Mouse (Mus musculus) ES-E14 (cell line): ENCODE data around the gene Rnf141.

ENCODE experiments used
- HCFC1 ChIP-seq: IDR thresholded peaks from 2 replicates; pipeline ENCODE4 v1.6.1; 2012; ENCODE audit warnings: low read length, inconsistent platforms, borderline replicate concordance; ENCODE audit not compliant: insufficient read depth
- MAFK ChIP-seq: IDR thresholded peaks from 2 replicates; pipeline ENCODE4 v1.6.1; 2014; ENCODE audit warnings: mild to moderate bottlenecking, low read depth, low read length, inconsistent platforms; ENCODE audit not compliant: insufficient read depth
- ZC3H11A ChIP-seq: IDR thresholded peaks from 2 replicates; pipeline ENCODE4 v1.6.1; 2012; ENCODE audit warnings: low read depth, mild to moderate bottlenecking, inconsistent platforms, low read length, borderline replicate concordance
- ZNF384 ChIP-seq: IDR thresholded peaks from 2 replicates; pipeline ENCODE4 v1.6.1; 2012; ENCODE audit warnings: low read depth, low read length, inconsistent platforms

DNA sequence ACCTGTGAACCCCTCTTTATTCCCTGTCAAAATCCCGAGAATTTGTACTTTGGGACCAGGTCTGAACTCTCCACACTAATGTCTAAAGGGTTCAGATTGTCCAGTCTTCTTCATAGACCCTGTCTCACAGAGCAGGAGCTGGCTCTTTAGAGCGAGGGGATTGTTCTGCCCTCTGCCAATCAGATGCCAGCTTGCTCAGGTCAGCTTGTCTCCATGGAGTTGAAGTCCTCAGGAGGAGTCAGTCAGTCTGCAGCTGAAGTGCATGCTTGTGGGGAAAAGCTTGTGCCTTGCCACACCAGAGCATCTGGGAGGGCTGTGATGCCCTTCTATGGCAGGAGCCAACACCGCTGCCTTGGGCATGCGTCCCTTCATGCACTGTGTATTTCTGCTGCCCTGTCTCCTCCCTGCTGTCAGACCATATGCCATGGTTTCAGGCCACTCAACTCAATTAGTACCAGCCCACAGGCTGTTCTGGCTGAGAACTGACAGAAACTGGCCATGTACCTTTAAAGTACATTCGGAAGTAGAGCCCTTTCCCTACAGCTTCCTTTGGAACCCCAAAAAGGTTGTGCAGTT, 81.6 kb downstream of the Rnf141 start:
- TF ChIP-seq HCFC1: no peak
- no peak for TF ChIP-seq ZC3H11A
- no peak for TF ChIP-seq ZNF384
- no peak for TF ChIP-seq MAFK
